Mouse (Mus musculus) embryo, embryonic 11.5 days (tissue): ENCODE results near the gene Cadps2.

ENCODE experiments used
- DNase-seq: peaks from one replicate; pipeline ENCODE4 v3.0.0-alpha.2; 2012; ENCODE audit warnings: low read depth, low spot score

Gene Cadps2

DNA sequence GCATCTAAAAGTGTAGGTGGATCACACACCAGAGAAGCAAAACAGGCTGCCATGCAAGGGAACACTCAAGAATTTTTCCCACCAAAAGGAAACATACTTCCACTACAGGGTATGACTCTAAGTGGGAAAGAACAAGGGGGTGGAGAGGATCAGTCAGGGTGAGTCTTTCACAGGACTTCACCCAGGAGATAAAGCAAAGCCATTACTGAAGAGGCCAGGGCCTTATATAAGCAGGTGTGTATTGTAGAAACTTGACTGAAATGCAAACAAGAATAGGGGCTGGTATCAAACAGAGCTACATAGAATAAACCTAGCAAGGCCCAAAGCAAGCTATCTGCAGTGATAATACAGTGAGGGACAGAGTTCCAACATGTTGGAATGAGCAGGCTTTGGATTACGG is 271.6 kb downstream of the Cadps2 start:
- DNase-seq = no peak

- DNase-seq = no peak
Observed at GRCm38 (mm10) chr6:23549874-23550273, 289.3 kb downstream of the Cadps2 start.

- no peak for DNase-seq
Observed at GRCm38 (mm10) chr6:23523710-23524109, 315.5 kb downstream of the Cadps2 start.

- DNase-seq = no peak
Observed at GRCm38 (mm10) chr6:23522556-23522955, 316.7 kb downstream of the Cadps2 start.

DNA sequence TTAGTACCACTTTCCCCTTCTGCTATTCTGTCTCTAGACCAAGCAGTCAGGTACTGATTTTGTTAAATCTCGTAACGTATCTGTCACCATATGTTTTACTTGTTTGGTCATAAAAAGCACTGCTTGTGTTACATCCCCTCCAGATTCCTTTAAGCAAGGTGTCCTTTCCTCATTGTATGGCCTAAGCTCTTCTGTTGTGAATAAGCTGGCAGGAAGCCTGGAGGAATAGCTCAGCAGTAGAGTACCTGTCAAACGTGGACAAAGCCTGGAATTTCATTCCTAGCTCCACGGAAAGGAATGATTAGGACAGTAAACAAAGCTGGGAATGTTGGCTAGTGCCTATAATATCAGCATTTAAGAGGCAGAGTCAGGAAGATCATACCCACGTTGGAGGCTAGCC is 340.6 kb downstream of the Cadps2 start:
- DNase-seq = no peak

GRCm38 (mm10) chr6:23491804-23492203 is 347.4 kb downstream of the Cadps2 start:
- DNase-seq = peak; percentile 16

GRCm38 (mm10) chr6:23490431-23490830 is 348.8 kb downstream of the Cadps2 start:
- DNase-seq = no peak

GRCm38 (mm10) chr6:23489046-23489445 is 350.2 kb downstream of the Cadps2 start:
- DNase-seq = no peak

GRCm38 (mm10) chr6:23472686-23473085 is 366.5 kb downstream of the Cadps2 start:
- DNase-seq = no peak

DNA sequence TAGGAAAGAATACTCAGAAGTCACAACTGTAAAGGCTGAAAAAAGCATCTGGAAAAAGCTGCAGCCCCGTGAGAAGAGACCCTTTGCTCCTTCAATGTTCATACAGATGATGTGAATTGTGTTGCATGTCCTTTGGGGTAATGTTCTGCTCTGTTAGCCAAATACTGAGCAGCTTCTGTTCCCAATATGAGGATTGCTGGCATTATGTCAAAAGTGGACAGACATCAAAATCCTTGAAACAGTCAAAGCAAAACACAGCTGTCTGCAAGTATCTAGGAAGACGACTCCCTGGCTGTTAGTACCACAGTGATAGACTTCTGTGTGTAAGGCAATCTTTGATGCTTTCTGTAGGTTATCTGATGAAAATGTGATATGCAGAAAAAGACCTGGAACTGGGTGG is 367.4 kb downstream of the Cadps2 start:
- DNase-seq = no peak

GRCm38 (mm10) chr6:23467885-23468284 is 371.3 kb downstream of the Cadps2 start:
- no peak for DNase-seq

GRCm38 (mm10) chr6:23462600-23463280 is 376.5 kb downstream of the Cadps2 start:
- DNase-seq = peak; percentile 40

- peak; percentile 51 for DNase-seq
Observed at GRCm38 (mm10) chr6:23457748-23458147, 381.5 kb downstream of the Cadps2 start.

GRCm38 (mm10) chr6:23453907-23454306 is 385.3 kb downstream of the Cadps2 start:
- DNase-seq = no peak

DNA sequence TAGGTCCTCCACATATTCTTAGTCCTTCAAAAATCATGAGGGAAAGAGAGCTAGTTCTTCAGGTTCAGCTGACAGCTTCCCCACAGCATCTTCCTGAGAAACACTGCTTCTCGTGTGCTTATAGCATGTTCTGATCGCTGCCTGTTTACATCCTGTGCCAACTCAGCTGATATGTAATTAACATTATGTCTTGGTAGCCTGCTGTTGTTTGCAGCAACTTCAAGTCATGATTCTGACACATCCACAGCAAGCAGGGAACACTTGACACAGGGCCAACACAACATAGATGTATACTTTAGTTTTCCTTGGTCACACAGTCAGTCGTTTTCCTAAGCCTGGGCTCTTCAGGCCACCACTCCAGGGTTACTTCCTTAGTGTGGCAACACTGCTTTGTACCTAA is 399.3 kb downstream of the Cadps2 start:
- DNase-seq = no peak

GRCm38 (mm10) chr6:23410256-23411049 is 428.8 kb downstream of the Cadps2 start:
- no peak for DNase-seq

DNA sequence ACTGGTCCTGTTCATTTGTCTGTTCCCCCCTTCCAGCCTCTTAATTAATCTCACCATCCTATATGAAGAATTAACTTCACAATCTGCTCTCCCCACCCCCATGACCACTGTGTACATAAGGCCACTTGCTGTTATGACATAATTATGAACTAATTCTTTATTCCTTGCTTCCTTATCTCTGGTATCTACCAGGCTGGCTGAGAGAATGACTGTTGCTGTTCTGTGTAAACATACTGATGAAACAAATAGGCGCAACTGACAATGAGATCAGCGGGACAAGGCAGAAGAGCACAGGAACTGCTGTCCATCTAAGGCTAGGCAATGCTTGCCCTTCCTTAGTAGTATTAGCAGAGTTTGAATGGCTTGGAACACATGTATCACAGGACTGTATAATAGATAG is 445.1 kb downstream of the Cadps2 start:
- DNase-seq = no peak

GRCm38 (mm10) chr6:23392711-23393110 is 446.5 kb downstream of the Cadps2 start:
- DNase-seq = no peak

GRCm38 (mm10) chr6:23386711-23387110 is 452.5 kb downstream of the Cadps2 start:
- DNase-seq = no peak

DNA sequence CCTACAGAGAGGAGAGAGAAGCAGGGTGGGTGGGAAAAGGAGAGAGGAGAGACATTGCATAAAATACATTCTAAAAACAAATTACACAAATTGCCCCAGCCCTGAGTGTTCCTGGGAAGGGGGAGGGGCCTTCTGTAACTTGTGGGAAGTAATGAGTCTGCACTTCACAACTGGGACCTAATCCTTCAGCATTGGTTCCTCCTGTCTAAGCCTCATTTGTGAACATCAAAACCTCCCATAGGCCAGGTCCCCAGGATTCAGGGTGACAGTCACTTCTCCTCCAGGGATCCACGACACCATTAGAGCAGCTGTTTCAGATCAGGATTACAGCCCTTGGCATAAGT is 456.2 kb downstream of the Cadps2 start:
- no peak for DNase-seq

- peak; percentile 31 for DNase-seq
Observed at GRCm38 (mm10) chr6:23382283-23383003, 456.8 kb downstream of the Cadps2 start.

GRCm38 (mm10) chr6:23376327-23376726 is 462.9 kb downstream of the Cadps2 start:
- DNase-seq = no peak
